Mouse (Mus musculus) cerebellum, adult 8-10 months (tissue): Measurements from ENCODE around the gene Itpka.
A peak's percentile ranks its signal among the peaks of the same experiment; 100 is the strongest.
"Not testable (repeated sequence)": the region's sequence is repeated elsewhere in the genome, so short reads cannot be mapped to it uniquely, and the experiment has no call there.

Source experiments
- DNase-seq: peaks from one replicate; pipeline ENCODE4 v3.0.0; 2022

Gene Itpka

DNA sequence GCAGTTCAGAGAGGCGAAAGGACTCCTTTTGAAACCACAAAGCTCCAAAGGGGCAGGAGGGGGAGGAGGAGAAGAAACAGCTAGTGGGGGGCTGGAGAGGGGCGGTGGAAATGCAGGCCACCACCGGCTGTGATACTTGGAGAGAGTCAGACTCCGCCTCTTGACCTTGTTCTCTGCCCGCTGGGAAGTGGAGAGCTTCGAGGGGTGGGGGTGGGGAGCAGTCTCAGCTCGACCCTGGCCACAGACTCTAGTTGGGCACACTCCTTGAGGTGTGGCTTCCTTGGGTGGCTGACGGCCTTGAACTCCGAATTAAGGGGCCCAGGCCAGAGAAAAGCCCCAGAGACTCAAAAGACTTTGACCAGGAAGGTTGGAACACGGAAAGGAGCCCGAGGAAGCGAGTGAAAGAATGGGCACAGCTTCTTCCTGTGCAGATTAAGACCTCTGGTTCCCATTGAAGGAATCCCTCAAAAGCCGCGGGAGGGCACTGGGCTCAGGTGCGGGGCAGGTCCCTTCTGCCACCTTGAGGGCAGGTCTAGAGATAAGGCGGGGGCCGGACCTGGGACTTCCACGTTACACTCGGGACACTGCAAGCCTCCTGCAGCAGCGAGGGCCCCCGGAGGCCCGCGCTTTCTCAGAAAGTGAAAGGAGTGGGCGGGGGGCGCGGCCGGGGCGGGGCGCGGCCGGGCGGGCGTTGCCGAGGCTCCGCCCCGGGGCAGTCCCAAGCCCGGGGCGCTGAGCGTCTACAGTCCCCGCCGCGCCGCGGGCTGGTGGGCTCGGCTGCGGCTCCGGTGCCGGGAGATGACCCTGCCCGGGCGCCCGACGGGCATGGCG is at the start of gene Itpka:
Gene Itpka (plus strand): TSS at position 757 of the 831 bp plus-strand sequence.
- no peak for DNase-seq

DNA sequence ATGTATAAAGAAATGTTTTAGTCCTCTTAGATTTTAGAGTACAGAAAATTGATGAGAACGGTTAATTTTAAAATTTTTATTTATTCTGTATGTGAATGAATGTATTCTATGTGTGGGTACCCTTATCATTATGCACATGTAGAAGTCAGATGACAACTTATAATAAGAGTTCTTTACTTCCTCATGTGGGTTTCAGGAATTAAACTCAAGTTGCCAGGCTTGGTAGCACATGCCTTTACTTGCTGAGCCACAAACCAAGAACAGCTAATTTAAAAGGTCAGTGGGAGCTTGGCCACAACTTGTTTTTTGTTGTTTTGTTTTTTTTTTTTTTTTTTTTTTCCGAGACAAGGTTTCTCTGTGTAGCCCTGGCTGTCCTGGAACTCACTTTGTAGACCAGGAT is 47.3 kb upstream of the Itpka start:
- DNase-seq, result no peak

DNA sequence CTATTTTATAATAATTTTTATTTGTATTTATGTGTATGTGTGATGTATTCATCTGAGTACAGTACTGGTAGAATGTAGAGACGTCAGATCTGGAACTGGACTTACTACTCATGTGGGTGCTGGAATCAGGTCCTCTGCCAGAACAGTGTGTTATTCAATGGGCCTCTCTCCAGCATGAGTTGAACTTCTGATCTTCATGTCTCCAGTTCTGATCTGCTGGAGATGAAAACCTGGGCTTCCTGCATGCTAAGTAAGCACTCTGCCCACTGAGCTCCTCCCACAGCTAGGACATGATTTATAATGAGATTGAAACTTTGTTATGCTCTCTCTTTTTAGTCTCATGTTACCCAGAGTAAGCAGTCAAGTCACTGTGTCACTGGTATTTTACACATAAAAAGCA is 46.0 kb upstream of the Itpka start:
- no peak for DNase-seq

DNA sequence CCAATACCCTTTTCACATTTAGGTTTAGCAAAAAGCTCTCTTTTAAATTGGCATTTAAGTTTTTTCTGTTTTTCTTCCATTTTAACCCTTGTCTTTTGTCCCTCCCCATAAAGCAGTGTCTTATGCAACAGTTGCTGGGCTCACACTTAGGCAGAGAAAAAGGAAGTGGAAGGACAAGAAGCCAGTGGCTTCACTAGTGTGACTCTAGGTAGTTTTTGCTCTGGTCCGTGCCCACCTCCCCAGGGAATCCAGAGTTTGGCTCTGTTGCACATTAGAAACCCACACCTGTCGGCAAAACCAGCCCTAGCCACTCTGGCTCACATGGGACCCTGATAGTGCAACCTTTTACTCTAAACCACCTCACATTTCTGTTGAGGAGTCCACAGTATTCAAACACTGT is 43.7 kb upstream of the Itpka start:
- DNase-seq, result no peak

DNA sequence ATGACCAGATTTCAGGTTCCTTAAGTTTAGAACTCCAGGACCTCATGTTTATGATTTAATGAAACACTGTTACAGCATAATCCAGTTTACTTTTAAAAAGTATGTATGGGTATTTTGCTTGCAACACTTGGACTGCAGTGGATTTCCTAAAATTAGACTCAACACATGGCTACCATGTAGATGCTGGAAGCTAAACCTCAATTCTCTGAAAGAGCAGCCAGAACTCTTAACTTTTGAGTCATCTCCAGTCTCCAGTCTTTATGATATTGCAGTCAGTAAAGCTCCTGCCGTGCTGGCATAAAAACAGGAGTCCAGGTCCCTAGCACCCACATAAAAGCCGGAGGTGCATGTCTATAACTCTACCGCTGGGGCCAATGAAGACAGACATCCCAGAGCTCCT is 42.2 kb upstream of the Itpka start:
- no peak for DNase-seq

DNA sequence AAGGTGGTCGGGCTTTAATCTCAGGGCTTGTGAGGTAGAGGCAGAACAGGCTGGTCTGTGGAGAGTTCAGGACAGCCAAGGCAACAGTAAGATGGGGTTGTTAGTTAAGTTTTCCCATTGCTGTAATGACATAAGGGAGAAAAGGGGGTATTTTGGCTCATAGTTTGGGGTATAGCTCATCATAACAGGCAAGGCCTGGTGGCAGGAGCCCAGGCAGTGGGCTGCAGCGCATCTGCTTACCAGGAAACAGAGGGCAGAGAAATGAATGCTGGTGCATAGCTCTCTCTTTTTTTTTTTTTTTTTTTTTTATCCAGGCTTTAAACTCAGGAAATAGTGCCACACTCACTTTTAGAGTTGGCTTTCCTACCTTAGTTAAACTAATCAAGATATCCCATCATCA is 39.0 kb upstream of the Itpka start:
- DNase-seq, result no peak

DNA sequence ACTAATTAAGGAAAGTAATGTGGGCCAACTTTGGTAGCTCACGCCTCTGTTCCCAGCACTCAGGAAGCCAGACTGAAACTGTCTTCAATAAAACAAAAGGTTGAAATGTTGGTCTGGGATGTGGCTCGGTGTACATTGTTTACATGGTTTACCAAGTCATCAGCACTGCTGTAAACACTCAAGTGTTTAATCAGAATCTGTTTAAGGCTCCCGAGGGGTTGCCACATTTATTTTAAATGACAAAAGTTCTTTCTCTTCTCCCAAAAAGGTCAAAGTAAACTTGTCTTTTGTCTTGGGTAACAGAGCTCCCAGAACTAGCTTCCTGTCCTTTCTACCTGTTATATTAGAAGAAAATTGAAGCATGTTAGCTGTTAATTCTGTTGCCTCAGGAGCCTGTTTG is 34.5 kb upstream of the Itpka start:
- DNase-seq, result no peak

DNA sequence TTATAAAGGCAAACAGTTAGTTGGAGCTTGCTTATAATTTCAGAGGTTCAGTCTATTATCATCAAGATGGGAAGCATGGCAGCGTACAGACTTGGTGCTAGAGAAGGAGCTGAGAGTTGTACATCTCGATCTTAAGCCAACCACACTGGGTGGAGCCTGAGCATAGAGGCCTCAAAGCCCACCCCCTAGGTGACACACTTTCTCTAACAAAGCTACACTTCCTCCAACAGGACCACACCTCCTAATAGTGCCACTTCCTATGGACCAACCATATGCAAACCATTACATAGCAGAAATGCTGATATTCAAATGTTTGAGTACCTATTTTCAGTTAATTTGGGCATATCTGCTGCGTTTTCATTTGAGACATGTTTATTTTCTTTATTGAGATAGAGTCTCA is 32.1 kb upstream of the Itpka start:
- DNase-seq, result no peak

DNA sequence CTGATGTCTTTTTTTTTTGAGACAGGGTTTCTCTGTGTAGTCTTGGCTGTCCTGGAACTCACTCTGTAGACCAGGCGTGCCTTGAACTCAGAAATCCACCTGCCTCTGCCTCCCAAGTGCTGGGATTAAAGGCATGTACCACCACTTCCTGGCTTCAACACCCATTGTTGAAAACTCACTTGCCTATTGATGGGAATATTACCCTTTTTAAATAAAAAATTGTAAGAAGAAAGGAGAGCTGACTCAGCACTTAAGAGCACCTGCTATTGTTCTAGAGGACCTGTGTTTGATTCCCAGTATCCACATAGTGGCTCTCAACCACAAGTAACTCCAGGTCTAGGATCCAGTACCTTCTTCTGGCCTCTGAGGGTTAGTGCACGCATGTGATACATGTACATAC is 26.3 kb upstream of the Itpka start:
- DNase-seq, result not testable (repeated sequence)

DNA sequence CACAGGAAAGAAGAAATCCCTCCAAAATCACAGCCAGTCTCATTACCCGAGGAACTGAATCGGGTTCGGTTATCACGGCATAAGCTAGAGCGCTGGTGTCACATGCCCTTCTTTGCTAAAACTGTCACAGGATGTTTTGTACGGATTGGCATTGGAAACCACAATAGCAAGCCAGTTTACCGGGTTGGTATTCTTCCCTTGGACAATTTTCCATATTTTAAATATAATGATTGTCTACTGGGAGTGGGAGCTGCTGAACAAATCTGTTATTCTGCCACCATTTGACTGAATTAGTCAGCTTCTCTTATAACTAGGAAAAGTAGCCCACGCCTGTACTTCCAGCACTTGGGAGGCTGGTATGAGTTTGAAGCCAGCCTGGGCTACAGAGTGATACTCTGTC is 21.1 kb upstream of the Itpka start:
- no peak for DNase-seq

DNA sequence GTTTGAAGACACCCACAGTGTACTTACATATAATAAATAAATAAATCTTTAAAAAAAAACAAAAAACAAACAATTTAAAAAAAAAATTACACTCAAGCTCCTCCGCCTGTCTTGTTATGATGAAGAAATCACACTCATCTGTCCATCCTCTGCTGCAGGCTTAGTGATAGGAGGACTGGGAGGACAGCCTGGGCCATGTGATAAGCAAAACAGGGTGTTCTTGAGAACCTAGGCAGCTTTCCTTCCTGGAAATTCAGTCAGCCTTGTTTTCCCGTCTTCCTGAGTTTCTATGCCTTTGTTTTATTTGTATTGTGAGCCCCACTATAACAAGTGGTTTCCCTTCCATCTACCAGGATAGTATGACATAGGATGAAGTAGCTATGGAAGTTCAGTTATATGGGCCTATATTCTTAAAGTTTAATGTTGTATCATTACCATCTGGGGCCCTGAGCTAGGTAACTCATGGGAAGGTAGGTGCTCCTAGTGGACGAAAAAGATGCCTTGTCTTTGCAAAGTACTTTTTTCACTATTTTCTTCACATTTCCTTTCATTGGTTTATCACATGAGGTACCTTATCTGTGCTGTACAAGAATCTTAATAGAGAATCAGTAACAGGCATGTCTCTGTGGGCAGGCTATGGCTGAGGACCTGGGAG is 14.2 kb upstream of the Itpka start:
- DNase-seq, result no peak

DNA sequence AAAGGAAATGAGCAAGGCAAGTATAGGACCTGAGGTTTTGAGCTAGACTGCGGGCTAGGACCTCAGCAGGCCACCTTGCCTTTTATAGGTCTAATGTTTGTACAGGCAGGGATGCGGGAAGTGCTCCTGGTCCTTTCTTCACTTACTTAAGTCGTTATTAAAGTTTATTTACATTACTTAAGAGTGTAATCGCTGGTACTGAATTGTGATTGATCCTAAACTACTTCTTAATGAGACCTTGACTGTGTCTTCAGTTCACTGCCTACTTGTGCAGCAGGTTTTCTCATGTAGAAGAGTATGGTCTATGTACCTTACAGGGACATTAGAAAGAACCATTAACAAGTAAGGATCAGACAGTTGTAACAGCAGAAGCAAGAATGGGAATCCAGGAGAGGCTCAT is 11.4 kb upstream of the Itpka start:
- DNase-seq, result no peak

DNA sequence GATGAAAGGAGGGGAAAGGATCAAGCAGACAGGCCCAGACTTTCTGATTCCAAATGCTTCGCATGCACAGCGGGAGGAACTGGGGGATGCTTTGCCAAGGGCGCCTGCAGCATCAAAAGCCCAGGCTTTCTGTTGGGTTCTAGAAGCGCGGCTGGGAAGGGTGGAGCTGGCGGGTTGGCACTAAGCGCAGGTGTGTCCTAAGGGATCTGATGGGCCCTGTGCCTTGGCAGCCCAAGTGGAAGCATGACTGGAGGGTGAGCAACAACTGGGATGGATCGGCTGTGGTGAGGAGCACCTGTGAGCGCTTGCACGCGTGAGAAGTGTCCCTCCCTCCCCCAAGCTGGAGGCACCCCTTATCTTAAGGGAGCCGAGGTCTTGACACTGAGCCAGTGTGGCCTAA is 5.0 kb upstream of the Itpka start:
- DNase-seq, result no peak

DNA sequence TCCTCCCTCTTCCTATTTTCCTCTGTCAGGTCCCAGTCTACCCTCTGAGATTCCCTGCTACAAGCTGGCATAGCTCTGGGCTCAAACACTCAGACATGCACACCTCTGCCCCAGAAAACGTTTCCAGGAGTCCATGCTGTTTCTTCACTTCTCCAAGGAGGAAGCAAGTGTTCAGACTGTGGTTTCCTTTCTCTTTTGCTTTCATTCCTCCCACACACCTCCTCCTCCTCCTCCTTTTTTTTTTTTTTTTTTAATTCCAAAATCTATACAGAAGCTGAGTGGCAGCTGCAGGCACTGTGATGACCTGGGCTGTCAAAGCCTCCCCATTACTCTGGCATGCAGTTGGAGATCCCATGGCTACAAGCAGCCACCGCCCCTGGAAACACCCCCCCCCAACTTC is 1.6 kb upstream of the Itpka start:
- no peak for DNase-seq

DNA sequence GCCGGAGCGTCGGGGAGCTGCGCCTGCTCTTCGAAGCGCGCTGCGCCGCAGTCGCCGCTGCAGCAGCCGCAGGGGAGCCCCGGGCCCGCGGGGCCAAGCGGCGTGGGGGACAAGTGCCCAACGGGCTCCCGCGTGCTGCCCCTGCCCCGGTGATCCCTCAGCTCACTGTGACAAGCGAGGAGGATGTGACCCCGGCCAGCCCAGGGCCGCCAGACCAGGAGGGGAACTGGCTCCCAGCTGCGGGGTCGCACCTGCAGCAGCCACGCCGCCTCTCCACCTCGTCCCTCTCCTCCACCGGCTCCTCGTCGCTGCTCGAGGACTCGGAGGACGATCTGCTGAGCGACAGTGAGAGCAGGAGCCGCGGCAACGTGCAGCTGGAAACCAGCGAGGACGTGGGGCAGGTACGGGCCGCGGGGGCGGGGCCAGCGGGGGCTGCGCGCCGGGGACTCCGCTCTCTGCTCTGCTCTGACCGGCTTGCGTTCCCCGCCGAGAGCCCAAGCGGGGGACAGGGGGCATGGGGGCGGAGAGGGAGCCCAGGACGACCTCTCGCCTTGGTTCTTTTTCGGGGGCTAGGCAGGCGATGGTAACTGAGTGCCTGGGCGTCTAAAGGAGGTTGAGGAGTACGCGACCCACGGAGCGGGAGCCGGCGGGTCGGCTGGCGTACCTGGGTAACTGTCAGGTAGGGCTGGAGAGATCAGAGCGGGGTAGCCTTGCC is 481 bp downstream of the Itpka start:
- DNase-seq, result no peak

DNA sequence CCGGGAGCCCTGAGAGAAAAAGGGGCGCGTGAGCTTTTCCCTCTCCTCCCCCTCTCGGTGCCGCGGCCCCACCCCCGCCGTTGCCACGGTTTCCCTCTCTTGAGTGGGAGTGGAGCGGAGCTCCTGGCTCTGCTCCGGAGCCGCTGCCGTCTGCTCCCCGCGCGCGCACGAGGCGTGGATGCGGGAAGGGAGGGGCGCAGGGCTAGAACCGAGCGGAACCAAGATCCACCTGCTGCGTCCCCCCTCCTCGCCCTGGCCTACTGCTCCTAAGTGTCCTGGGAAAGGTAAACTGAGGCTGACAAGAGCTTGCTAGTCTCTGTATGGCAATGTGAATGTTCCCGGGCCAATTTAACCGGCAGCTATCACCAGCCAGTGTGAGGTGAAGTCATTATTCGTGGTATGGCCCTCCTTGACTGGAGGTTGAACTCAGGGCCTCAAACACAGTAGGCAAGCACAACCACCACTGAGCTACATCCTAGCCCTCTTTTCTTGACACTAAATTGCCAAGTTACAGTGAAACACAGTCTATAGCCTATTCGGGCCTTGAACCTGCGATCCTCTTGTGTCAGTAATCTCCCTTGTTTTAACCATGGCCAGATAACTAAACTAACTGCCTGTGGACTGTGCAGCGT is 1.2 kb downstream of the Itpka start:
- DNase-seq, result no peak

DNA sequence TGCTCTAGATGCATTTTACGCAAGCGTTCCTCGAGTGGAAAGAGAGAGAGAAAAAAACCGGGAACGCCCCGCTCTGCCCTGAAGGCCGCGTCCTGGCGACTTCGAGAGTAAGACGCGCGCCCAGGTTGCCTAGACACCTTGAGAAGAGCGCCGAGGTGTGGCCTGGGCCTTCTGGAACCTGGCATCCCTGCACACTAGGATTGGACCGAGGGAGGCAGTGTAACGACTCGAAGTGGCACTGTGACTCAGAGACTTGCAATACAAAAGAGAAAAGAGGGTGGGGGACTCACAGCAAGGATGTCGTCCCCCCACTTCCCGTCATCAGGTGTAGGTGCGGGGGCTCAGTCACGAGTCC is 1.6 kb downstream of the Itpka start:
- no peak for DNase-seq

DNA sequence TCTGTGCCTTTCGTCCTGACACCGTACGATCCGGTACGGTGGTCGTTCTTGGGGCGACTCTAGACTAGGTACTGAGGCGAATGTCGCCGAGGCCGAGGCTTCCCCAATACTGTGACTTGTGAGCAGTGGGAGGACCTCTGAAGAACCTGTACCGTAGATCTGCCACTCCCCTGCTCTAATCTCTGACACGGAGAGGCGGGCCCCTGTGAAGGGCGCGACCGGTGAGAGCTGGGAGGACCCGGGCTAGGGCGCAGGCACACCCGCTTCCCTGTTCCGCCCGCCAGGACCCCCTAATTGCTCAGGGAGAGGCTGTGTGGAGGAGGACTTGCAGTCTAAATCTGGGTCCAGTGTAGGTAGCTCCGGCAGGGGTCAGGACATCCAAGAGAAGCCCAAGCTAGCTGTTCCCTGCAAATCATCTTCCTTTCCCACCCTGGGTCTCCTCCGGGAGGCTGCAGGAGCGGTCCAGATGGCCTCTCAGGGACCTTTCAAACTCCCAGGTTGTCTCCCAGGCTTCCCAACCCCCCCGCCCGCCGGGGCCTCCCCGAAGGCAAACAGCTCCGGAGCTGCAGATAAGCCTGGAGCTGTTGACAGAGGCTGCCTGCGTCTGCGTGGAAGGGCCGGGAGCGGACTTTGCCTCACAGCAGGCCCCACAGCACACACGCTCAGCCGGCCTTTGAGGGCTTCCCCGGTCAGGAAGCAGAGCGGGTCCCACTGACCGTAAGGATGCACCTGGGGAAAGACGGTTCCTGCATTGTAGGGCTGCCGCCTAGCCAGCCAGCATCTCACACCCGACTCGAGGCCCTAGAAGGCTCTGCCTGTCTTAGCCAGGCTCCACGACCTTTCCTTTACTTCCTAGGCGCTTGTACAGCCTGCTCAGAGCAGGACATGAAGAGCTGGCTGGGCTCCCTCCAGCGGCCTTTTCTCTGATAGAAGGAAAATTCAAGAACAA is 2.3 kb downstream of the Itpka start:
- no peak for DNase-seq

DNA sequence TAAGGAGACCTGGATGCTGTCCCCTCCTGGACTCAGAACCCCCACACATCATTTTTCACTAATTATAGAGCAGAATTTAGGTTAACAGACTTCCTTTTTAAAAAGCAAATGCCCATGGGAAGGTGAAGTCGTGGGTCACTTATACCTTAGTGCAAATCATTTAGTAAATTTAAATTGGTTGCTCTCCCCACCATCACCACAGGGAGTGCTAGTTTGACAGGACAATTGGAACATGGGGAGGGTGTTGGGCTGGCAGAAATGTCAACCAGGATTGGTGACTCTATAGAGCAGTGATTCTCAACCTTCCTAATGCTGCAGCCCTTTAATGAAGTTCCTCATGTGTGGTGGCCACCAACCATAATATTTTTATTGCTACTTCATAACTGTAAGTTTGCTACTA is 3.1 kb downstream of the Itpka start:
- no peak for DNase-seq

DNA sequence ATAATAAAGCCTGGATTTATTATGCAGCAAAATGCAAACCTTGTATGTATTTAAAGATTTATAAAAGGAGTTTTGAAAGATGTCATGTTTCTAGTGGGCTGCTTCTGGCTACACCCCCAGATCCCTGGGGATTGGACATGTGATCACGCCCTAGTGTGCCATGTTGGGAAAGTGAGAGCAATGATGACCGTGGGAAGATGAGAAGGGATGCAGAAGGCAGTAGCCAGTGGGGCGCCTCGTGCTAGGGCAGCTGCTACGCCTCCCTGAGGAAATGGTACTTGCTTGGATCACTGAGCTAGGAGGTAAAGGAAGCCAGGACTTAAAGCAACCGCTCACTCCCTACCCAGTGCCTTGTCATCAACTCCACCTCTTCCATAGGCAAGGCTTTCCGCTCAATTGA is 5.4 kb downstream of the Itpka start:
- no peak for DNase-seq

DNA sequence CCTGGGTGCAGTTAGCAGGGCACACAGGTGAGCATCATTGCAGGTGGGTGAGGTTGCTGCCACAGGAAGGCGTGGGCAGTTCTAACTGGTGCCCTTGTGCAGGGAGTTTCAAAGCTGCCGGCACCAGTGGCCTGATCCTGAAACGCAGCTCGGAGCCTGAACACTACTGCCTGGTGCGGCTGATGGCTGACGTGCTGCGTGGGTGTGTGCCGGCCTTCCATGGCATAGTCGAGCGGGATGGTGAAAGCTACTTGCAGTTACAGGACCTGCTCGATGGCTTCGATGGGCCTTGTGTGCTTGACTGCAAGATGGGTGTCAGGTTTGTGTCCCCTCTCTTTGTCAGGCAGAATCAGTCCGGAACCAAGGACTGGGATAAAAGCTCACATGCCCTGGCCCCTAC is 7.1 kb downstream of the Itpka start:
- no peak for DNase-seq

DNA sequence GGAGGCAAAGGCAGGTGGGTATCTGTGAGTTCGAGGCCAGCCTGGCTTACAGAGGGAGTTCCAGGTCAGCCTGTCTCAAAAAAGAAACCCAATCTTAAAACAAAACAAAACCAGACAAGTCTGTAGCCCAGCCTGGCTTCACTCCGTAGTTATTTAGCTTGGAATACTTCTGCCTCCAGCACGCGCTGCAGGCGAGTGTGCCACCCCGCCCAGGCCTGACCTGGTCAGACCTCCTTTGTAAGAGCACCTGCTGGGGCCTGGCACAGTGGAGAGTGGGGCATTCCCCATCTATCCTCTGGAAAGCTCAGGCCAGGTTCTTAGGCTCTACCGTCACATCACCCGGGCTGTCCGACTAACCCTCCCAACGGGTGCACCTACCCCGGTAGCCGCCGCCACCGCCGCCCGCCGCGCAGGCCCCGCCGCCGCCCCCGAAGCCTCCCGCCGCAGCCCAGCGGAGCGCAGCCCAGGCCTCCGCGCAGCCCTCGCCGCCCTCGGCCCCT is 15.5 kb downstream of the Itpka start:
- DNase-seq, result peak; percentile 35
